Mouse (Mus musculus) myocyte (in vitro differentiated cells): ENCODE results near the gene Susd1.

ENCODE experiments used
- CEBPB ChIP-seq: IDR thresholded peaks from 2 replicates; pipeline ENCODE4 v1.6.1; 2011; ENCODE audit warnings: mild to moderate bottlenecking, moderate library complexity; ENCODE audit not compliant: poor library complexity, insufficient read depth, severe bottlenecking
- E2F4 ChIP-seq: IDR thresholded peaks from one replicate; pipeline ENCODE4 v1.6.1; 2011; ENCODE audit warnings: mild to moderate bottlenecking, control low read depth, moderate library complexity; ENCODE audit not compliant: insufficient read depth
- MYOG ChIP-seq, 3 experiments: IDR thresholded peaks; one replicate each; pipeline ENCODE4 v1.6.1; 2011; ENCODE audit warnings: control low read depth in 2 of 3, low read depth in 2 of 3, mild to moderate bottlenecking in 2 of 3; ENCODE audit not compliant: insufficient read length in 2 of 3, control insufficient read depth in 1 of 3, insufficient read depth in 1 of 3
- POLR2A ChIP-seq: IDR thresholded peaks from one replicate; pipeline ENCODE4 v1.6.1; 2011; ENCODE audit warnings: low read depth, mild to moderate bottlenecking, control low read depth, moderate library complexity; ENCODE audit not compliant: insufficient read length
- POLR2AphosphoS2 ChIP-seq: IDR thresholded peaks from one replicate; pipeline ENCODE4 v1.6.1; 2011; ENCODE audit warnings: low read depth, control low read depth; ENCODE audit not compliant: insufficient read length
- REST ChIP-seq: IDR thresholded peaks from one replicate; pipeline ENCODE4 v1.6.1; 2011; ENCODE audit warnings: mild to moderate bottlenecking, control low read depth, moderate library complexity; ENCODE audit not compliant: insufficient read depth, insufficient read length
- TCF12 ChIP-seq: IDR thresholded peaks from one replicate; pipeline ENCODE4 v1.6.1; 2011; ENCODE audit warnings: mild to moderate bottlenecking, control low read depth; ENCODE audit not compliant: poor library complexity, insufficient read depth, severe bottlenecking
- USF1 ChIP-seq: IDR thresholded peaks from one replicate; pipeline ENCODE4 v1.6.1; 2011; ENCODE audit warnings: low read depth, mild to moderate bottlenecking, control low read depth, moderate library complexity

- TF ChIP-seq E2F4 (no peak), REST (no peak), MYOG (IDR thresholded peaks at IDR 0.05; ENCODE audit: control insufficient read depth in 1 of 3, insufficient read depth in 1 of 3, insufficient read length in 2 of 3, low read depth in 2 of 3) (no peak), POLR2AphosphoS2 (no peak), TCF12 (no peak), POLR2A (no peak), CEBPB (no peak), USF1 (no peak)
Measured at GRCm38 (mm10) chr4:59439041-59439440, 608 bp upstream of the Susd1 start.
